Mouse (Mus musculus) adrenal gland (tissue): Measurements from ENCODE around the gene Mri1.
"Not testable (repeated sequence)": the region's sequence is repeated elsewhere in the genome, so short reads cannot be mapped to it uniquely, and the experiment has no call there.

ENCODE experiments used
- intact Hi-C: fragments of 180-260 bp; cut with DNase I; formaldehyde crosslinking; loops from one replicate; pipeline ENCODE4 v1.15.1; 2025
- long read RNA-seq, 2 experiments: library from polyadenylated mRNA; unstranded; transcript quantifications; one replicate each; pipeline ENCODE4 v2.0.0; 2020; ENCODE audit warnings: borderline replicate concordance in 1 of 2; ENCODE audit not compliant: insufficient replicate concordance in 1 of 2

The Mri1 gene
- long read RNA-seq, experiment 1, transcript Mri1-204 (2 exons, 1,065 nt), result minor isoform, 6 of 35 reads
- long read RNA-seq, experiment 1, transcript Mri1-203 (5 exons, 2,819 nt), result major isoform, 20 of 35 reads
- long read RNA-seq, experiment 1, partial matches to known transcripts, result 5 of 35 reads
- long read RNA-seq, experiment 1, other reads (novel, unspliced or antisense), result 4 of 35 reads
- long read RNA-seq, experiment 2, transcript Mri1-203 (5 exons, 2,819 nt), result major isoform, 22 of 36 reads
- long read RNA-seq, experiment 2, transcript Mri1-204 (2 exons, 1,065 nt), result minor isoform, 7 of 36 reads
- long read RNA-seq, experiment 2, partial matches to known transcripts, result 2 of 36 reads
- long read RNA-seq, experiment 2, other reads (novel, unspliced or antisense), result 5 of 36 reads

DNA sequence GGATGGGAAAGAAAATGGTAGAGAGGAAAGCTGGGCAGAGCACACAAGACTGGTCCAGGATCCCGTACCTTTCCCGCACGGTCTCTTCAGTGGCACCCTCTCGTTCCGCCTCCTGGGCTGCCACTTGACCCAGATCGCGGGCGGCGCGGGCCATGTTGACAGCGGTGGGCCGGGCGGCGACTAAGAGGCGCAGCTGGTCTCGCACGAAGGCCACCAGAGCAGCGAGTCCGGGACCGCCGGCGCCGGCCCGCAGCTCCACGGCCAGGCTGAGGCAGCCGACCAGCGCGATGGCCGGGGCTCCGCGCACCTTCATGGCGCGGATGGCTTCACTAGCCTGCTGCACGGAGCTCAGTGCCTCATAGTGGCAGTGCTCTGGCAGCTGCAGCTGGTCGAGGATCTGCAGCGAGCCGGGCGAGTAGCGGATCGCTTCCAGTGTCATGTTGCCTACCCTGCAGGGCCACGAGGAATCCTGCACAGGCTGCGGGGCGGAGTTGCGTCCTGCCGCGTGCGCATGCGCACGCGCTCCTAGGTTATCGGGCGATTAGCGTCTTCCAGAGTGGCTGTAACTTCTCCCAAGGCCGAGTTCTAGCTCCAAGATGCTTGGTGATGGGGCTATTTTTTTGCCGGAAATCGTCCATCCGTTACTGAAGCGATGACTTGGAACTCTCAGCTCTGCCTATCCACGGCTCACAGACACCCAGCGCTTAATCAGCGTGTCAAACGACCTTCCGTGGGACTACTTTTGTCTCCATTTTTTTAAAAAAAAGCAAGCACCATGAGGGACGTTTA, at the start of gene Mri1:
Gene Mri1 (minus strand): TSS at position 505 of the 789 bp plus-strand sequence.
- intact Hi-C loops, result loop anchor here (10.0 kb wide), 1 partner anchor 62 kb away; no protein-coding TSS in a partner anchor

DNA sequence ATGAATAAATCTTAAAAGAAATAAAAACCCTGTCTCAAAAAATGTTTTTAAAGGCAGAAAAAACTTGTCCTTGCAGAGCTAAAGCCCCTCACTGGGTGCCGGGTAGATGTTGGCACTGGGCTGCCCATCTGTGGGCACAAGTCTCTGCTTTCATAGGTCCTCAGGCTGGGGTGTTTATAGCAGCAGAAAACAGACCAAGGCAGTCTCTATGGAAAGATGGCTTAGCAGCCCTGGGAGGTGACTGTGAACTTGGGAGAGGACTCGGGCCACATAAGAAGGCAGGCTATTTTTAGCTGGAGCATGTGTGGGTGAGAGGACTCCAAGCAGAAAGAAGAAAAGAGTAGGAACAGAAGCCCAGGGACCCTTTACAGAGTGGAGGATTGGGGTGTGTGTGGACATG, 46.8 kb upstream of the Mri1 start:
- intact Hi-C loops, result no loop called here

DNA sequence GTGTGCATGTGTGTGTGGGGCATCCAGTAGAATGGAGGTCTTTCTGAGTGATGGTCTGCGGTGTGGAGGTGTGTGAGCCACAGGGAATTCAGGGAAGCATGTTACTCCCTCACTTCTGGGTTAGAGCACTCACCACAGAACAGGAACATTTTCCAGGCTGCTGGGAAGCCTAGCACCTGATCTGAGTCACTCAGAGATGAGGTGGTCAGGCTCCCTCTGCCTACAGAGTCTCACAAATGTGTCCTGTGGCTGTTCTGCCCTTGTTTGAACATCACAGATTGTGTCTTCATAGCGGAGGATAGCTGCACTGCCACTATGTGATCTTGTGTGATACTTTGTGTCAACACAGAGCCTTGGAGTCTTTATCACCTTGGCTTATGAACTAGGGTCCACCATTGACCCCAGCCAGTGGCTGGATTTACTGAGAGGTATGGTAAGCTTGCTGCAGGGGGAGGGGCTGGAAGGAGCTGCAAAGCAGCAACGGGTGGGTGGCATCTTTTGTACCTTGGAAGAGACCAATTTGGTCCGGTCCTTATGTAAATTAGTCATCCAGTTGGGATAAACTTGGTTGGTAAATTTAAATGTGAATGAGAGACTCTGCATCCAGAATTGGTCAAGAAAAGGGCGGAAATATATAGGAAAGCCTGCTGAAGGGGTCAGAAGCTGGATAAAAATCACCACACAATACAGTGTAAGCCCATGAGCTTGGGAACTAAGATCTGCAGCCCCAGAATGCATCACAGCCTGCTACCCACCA, 40.1 kb upstream of the Mri1 start:
- intact Hi-C loops, result loop anchor here (10.0 kb wide), 1 partner anchor 218 kb away; no protein-coding TSS in a partner anchor

DNA sequence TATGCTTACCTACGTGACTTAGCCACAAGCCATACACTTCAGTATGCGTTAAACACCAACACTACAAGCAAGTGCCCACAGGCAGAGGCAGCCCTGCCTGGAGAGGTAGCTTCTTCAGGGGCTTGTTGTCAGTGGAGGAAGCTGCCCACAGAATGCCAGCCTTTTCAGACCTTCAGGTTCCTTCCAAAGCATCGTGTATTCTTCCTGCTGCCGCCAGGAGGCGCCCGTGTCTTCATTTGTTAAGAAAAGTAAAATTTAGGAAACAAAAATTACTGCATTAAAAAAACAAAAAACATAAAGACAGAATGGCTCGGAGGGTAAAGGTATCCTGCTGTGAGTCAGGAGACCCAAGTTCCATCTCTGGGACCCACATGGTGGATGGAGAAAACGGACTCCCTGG, 34.6 kb upstream of the Mri1 start:
- intact Hi-C loops, result loop anchor here (1.0 to 10.0 kb wide), 2 partner anchors 66 to 223 kb away; no protein-coding TSS in a partner anchor

GRCm38 (mm10) chr8:84291086-84291485, 34.0 kb upstream of the Mri1 start:
- intact Hi-C loops, result loop anchor here (10.0 kb wide), 1 partner anchor 224 kb away; no protein-coding TSS in a partner anchor

DNA sequence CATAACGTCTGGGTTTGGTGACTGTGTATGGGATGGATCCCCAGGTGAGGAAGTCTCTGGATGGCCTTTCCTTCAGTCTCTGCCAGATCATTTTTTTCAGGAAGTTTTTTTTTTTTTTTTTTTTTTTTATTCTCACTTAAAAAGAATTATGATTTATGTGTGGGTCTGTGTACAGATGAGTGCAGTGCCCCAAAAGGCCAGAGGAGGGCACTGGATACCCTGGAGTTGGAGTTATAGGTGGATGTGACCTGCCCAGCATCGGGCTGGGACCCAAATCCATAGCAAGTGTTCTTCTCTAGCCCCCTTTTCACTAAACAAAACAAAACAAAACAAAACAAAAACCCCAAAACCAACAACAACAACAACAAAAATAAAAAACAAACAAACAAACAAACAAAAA, 31.8 kb upstream of the Mri1 start:
- intact Hi-C loops, result no loop called here

DNA sequence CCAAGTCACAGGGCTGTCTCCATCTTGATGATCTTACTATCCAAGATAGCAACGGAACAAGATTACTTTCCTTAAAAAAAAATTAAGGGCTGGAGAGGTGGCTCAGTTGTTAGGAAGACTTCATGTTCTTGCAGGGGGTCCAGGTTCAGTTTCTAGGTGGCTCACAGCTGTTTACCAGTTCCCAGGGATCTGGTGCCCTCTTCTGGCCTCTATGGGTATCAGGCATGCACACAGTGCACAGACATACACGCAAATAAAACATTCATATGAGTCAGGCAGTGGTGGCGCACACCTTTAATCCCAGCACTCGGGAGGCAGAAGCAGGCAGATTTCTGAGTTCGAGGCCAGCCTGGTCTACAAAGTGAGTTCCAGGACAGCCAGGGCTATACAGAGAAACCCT, 28.5 kb upstream of the Mri1 start:
- intact Hi-C loops, result not testable (repeated sequence)

DNA sequence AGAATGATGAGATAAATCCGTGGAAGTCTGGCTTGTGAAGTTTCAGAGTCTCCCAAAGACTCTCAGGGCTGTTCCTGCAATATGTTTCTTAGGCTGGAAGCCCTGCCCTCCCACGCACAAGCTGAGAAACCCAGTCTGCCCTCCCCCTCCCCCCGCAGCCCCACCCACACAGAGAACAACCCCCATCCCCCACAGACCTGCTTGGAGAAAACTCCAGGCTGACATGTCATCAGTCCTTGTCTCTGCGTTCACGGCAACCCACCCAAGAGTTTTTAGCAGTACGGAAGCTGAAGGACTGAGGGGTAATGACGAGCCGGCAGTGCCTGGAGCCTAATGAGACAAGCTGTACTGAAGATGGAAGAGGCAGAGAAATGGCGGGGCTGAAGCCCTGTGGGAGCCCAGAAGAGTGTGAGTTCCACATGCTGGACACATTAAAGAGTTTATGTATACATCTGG, 27.5 kb upstream of the Mri1 start:
- intact Hi-C loops, result loop anchor here (5.0 kb wide), 1 partner anchor 97 kb away; the partner anchor contains the start of gene Nanos3

DNA sequence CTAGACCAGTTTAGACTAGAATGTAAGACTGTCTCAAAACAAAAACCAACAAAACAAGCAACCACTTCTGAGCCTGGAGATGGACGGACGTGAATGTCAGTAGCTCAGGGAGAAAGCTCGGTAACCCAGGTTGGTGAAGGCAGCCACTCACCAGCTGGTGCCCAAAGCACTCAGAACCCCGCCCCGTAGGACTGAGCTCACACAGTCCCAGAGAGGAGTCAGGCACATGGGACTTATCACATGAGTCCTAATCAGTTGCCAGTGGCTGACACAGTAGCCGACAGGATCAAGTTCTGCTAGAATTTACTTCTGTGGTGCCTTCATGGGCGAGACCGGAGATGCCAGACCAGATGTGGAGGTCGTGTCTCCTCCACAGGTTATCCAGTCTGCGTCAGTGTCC, 23.7 kb upstream of the Mri1 start:
- intact Hi-C loops, result loop anchor here (5.0 kb wide), 1 partner anchor 93 kb away; the partner anchor contains the start of gene Nanos3

DNA sequence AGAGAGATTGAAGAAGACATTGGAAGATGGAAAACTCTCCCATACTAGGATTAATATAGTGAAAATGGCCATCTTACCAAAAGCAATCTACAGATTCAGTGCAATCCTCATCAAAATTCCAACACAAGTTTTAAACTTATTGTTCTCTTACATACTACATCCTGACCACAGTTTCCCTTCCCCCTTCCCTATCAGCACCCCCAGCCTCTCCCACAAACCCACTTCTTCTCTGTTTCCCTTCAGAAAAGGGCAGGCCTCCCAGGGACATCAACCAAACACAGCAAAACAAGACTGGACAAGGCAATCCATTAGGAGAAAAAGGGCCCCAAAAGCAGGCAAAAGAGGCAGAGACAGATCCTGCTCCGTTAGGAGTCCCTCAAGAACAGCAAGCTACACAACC, 19.3 kb upstream of the Mri1 start:
- intact Hi-C loops, result no loop called here

GRCm38 (mm10) chr8:84273968-84274367, 16.8 kb upstream of the Mri1 start:
- intact Hi-C loops, result no loop called here

GRCm38 (mm10) chr8:84272302-84272701, 15.2 kb upstream of the Mri1 start:
- intact Hi-C loops, result no loop called here

- intact Hi-C loops, result no loop called here
These were observed 13.0 kb upstream of the Mri1 start, which contains the start of gene Ccdc130 for GRCm38 (mm10) chr8:84269950-84270773. Ccdc130 (minus strand) TSS chr8:84270380.

- intact Hi-C loops, result no loop called here
These were observed 4.0 kb upstream of the Mri1 start for GRCm38 (mm10) chr8:84261098-84261497.

- intact Hi-C loops, result loop anchor here (10.0 kb wide), 1 partner anchor 62 kb away; no protein-coding TSS in a partner anchor
These were observed 686 bp downstream of the Mri1 start for GRCm38 (mm10) chr8:84256458-84256821.

DNA sequence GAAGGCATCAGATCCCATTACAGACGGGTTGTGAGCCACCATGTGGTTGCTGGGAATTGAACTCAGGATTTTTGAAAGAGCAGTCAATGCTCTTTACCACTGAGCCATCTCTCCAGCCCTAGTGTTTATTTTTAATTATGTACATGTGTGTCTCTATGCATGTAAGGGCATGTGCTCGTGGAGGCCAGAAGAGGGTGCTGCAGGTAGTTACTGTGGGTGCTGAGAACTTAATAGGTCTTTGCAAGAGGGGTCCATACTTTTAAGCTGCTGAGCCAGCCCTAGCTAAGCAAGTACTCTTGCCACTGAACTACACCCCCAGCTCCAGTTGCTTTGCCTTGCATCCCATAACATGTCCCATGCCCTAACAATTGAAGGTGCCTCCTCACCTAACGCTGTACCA, 1.3 kb downstream of the Mri1 start:
- intact Hi-C loops, result loop anchor here (10.0 kb wide), 1 partner anchor 61 kb away; no protein-coding TSS in a partner anchor

DNA sequence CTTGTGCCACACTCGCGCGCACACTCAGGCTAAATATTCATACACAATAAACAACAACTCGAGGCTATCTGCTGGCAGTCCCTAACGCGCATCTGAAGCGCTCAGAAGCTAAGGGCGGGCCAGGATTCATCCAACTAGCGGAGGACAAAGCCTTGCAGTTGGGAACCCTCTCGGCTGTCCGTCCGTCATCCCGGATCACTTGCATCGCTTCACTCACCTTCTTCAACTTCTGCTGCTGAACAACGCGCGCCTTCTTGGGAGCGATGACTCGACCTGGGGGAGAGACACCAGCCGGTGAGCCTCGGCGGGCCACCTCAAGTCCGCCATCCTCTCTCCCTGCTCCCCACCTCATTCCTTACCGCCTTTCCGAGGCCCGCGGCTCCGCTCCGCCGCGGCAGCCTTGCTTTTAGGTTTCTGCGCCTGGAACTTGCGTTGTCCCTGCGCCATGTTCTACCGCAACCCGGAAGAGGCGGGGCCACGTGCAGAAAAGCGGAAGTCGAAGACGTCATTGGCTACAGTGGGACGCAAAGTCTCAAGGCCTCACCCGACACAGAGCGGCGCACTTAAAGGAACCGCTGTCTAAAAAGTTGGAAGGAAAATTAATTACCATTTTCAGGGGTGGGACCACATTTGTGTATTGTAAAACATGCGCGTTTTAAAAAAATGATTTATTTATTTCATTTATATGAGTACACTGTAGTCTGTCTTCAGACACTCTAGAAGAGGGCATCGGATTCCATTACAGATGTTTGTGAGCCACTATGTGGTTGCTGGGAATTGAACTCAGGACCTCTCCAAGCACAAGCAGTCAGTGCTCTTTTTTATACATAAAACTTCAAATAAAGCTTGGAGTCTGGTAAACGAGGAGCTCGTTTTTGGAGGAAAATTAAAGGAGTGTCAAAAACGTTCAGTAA, 7.6 kb downstream of the Mri1 start, which contains the start of gene D8Ertd738e:
Gene D8Ertd738e (minus strand): TSS at position 463 of the 914 bp plus-strand sequence.
- intact Hi-C loops, result loop anchor here (1.0 to 10.0 kb wide), 2 partner anchors 12 to 55 kb away; partner anchors contain the start of gene Zswim4

- intact Hi-C loops, result no loop called here
These were observed 15.3 kb downstream of the Mri1 start for GRCm38 (mm10) chr8:84241821-84242220.

DNA sequence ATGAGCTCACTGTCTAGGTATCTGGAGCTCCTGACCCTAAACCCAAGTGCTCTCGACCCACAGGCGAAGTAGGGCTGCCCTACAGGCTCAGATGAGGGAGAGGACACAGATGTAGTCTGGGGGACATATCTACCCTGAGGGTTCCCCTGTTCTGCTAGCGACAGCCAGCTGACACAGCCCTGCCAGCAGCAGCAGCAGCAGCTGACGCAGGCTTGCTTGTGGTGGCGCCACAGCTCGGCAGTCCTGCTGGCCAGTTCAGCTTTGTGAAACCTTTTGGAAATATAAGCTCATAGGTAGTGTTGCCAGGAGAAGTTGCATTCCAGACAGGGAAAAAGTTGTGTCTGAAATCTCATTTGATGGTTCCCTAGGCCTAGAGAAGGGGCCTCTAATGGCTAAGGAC, 16.0 kb downstream of the Mri1 start:
- intact Hi-C loops, result no loop called here
